Mouse (Mus musculus) stomach, postnatal 0 days (tissue): ENCODE data around the gene Wdr90. TPM values are rescaled to one million over a fixed set of nuclear protein-coding genes. Genes with fewer than 3 reads are reported as not detected.

ENCODE experiments used
- ATAC-seq: fragments of 200-750 bp; cut with Nextera tagmentation; 2 replicates; pipeline ENCODE4 v1.8.0; 2017; ENCODE audit not compliant: low FRiP score, low TSS enrichment
- DNase-seq: peaks from one replicate; pipeline ENCODE4 v3.0.0-alpha.2; 2016; ENCODE audit warnings: low spot score
- H3K27ac ChIP-seq: fragments of 300-500 bp; sonication (generic); replicated peaks from 2 replicates; pipeline ENCODE4 v1.5.1; 2014; ENCODE audit warnings: mild to moderate bottlenecking, control low read depth
- H3K27me3 ChIP-seq: fragments of 300-500 bp; sonication (generic); 2 replicates; pipeline ENCODE4 v1.6.1; 2014; ENCODE audit warnings: low read length; ENCODE audit not compliant: control insufficient read depth, insufficient read depth
- H3K36me3 ChIP-seq: fragments of 300-500 bp; sonication (generic); 2 replicates; pipeline ENCODE4 v1.6.1; 2014; ENCODE audit warnings: low read length, mixed read lengths; ENCODE audit not compliant: control insufficient read depth, insufficient read depth
- H3K4me1 ChIP-seq: fragments of 300-500 bp; sonication (generic); replicated peaks from 2 replicates; pipeline ENCODE4 v1.6.1; 2014; ENCODE audit warnings: antibody characterized with exemption; ENCODE audit not compliant: control insufficient read depth, insufficient read depth
- H3K4me2 ChIP-seq: fragments of 300-500 bp; sonication (generic); replicated peaks from 2 replicates; pipeline ENCODE4 v1.6.1; 2014; ENCODE audit warnings: low read depth, mild to moderate bottlenecking, control low read depth, moderate library complexity
- H3K4me3 ChIP-seq: fragments of 300-500 bp; sonication (generic); 2 replicates; pipeline ENCODE4 v1.5.1; 2014; ENCODE audit warnings: low read depth, low read length, control low read depth
- H3K9ac ChIP-seq: fragments of 300-500 bp; sonication (generic); 2 replicates; pipeline ENCODE4 v1.6.1; 2014; ENCODE audit warnings: mild to moderate bottlenecking, low read length, control low read depth, mixed read lengths
- H3K9me3 ChIP-seq: fragments of 300-500 bp; sonication (generic); 2 replicates; pipeline ENCODE4 v1.6.1; 2016; ENCODE audit warnings: low read length; ENCODE audit not compliant: control insufficient read depth
- CTCF ChIP-seq: IDR thresholded peaks from 2 replicates; pipeline ENCODE4 v1.5.1; 2016; ENCODE audit warnings: antibody characterized with exemption, low read depth, mild to moderate bottlenecking, moderate library complexity
- EP300 ChIP-seq: optimal IDR thresholded peaks from 2 replicates; pipeline ENCODE3; 2016; ENCODE audit warnings: antibody characterized with exemption
- WGBS: fragments of 180-500 bp; shearing (Covaris S2); extraction: QIAGEN DNeasy Blood & Tissue Kit; methylation state at CpG from one replicate; pipeline ENCODE4 v1.1.7; 2014; 5-methylcytosine and 5-hydroxymethylcytosine counted together
- polyA plus RNA-seq: library from polyadenylated mRNA; unstranded; fragments of >200 nt; fragmentation: Nextera tagmentation; extraction: Ambion mirVana; gene quantifications from 2 replicates; pipeline ENCODE4 v1.2.1, GENCODE M21; 2015

Gene Wdr90
- polyA plus RNA-seq, 1 experiment from 2014 or later: 4.2 TPM

- Histone ChIP-seq H3K27ac (peak within 1 kb of the TSS; percentile 98), H3K4me2 (peak within 1 kb of the TSS; percentile 88), H3K9ac (peak within 1 kb of the TSS; percentile 85), H3K27me3 (no peaks in the 10 kb centered on the region), H3K4me1 (peaks cover 34% of the 10 kb centered on the region), H3K9me3 (no peaks in the 10 kb centered on the region), H3K4me3 (peak within 1 kb of the TSS; percentile 78), H3K36me3 (peaks cover 12% of the 10 kb centered on the region)
- WGBS: under 1% methylated on average over 24 of the region's 24 CpGs
- TF ChIP-seq CTCF: no peak
- no peak for TF ChIP-seq EP300
- peak; percentile 94 for DNase-seq
- ATAC-seq: peak; percentile 65
Measured at GRCm38 (mm10) chr17:25833291-25833663, 28.0 kb downstream of the Wdr90 start, which contains the start of gene Stub1. Stub1 (minus strand) TSS chr17:25833404.

- Histone ChIP-seq H3K4me2 (peak overlapping the region; percentile 88), H3K4me1 (peaks cover 34% of the 10 kb centered on the region), H3K9ac (peak overlapping the region; percentile 85), H3K27me3 (no peaks in the 10 kb centered on the region), H3K36me3 (peaks cover 9% of the 10 kb centered on the region), H3K27ac (peak overlapping the region; percentile 98), H3K4me3 (peak overlapping the region; percentile 78), H3K9me3 (no peaks in the 10 kb centered on the region)
- DNase-seq: peak; percentile 100
- WGBS: 1% methylated on average over 63 of the region's 77 CpGs
- ATAC-seq: peak; percentile 89
- TF ChIP-seq EP300 (peak; percentile 92), CTCF (0 out of 2 replicates have a peak, but pooled peaks have one; percentile 4)
Measured at GRCm38 (mm10) chr17:25832436-25833290, 28.6 kb downstream of the Wdr90 start.

- Histone ChIP-seq H3K4me2 (peak overlapping the region; percentile 88), H3K36me3 (peaks cover 14% of the 10 kb centered on the region), H3K27me3 (no peaks in the 10 kb centered on the region), H3K9me3 (no peaks in the 10 kb centered on the region), H3K9ac (peak overlapping the region; percentile 85), H3K4me3 (peak overlapping the region; percentile 78), H3K4me1 (peaks cover 30% of the 10 kb centered on the region), H3K27ac (peak overlapping the region; percentile 93)
- ATAC-seq: no peak
- DNase-seq: no peak
- no peak for TF ChIP-seq EP300
- 40% methylated on average over 21 of the region's 21 CpGs for WGBS
Measured at GRCm38 (mm10) chr17:25831451-25832281, 29.6 kb downstream of the Wdr90 start.

GRCm38 (mm10) chr17:25830806-25831431 is 30.4 kb downstream of the Wdr90 start:
- H3K9me3 ChIP-seq: no peaks in the 10 kb centered on the region
- no peak for ATAC-seq
- no peak overlapping the region for H3K4me3 ChIP-seq
- no peak for TF ChIP-seq EP300
- TF ChIP-seq CTCF: no peak
- no peak for DNase-seq
- 0 out of 2 replicates have a peak overlapping the region, but pooled peaks have one; percentile 40 for H3K27ac ChIP-seq
- peak overlapping the region; percentile 88; the same call in 1 of the 2 replicates for H3K4me2 ChIP-seq
- 84% methylated on average over 14 of the region's 14 CpGs for WGBS
- peaks cover 24% of the 10 kb centered on the region for H3K4me1 ChIP-seq
- H3K9ac ChIP-seq: peak overlapping the region; percentile 38; the same call in 1 of the 2 replicates
- H3K27me3 ChIP-seq: no peaks in the 10 kb centered on the region
- H3K36me3 ChIP-seq: peaks cover 14% of the 10 kb centered on the region

GRCm38 (mm10) chr17:25830200-25830753 is 31.0 kb downstream of the Wdr90 start:
- ATAC-seq (no peak), DNase-seq (no peak)
- Histone ChIP-seq H3K4me1 (peaks cover 22% of the 10 kb centered on the region), H3K9me3 (no peaks in the 10 kb centered on the region), H3K9ac (no peak overlapping the region), H3K4me3 (no peak overlapping the region), H3K36me3 (peaks cover 14% of the 10 kb centered on the region), H3K4me2 (peak overlapping the region; percentile 85; the same call in 1 of the 2 replicates), H3K27ac (peak overlapping the region; percentile 92), H3K27me3 (no peaks in the 10 kb centered on the region)
- no peak for TF ChIP-seq CTCF
- TF ChIP-seq EP300: no peak
- 78% methylated on average over 4 of the region's 4 CpGs for WGBS
